Mouse (Mus musculus): ENCODE data around the gene Coa7.
"Not testable (repeated sequence)": the region's sequence is repeated elsewhere in the genome, so short reads cannot be mapped to it uniquely, and the experiment has no call there.

Gene Coa7

GRCm38 (mm10) chr4:108344631-108345083 lies 16.7 kb downstream of the Coa7 start:
- no peak for DNase-seq

GRCm38 (mm10) chr4:108345826-108346225 lies 17.9 kb downstream of the Coa7 start:
- DNase-seq = no peak

- no peak for DNase-seq
Measured at GRCm38 (mm10) chr4:108347111-108347510, 19.2 kb downstream of the Coa7 start.

- DNase-seq = no peak
Measured at GRCm38 (mm10) chr4:108348256-108348875, 20.4 kb downstream of the Coa7 start.

- no peak for DNase-seq
Measured at GRCm38 (mm10) chr4:108349064-108349463, 21.1 kb downstream of the Coa7 start.

GRCm38 (mm10) chr4:108349836-108350547 lies 22.1 kb downstream of the Coa7 start:
- no peak for DNase-seq

GRCm38 (mm10) chr4:108350819-108351218 lies 22.9 kb downstream of the Coa7 start:
- DNase-seq = peak; percentile 44 to 58

GRCm38 (mm10) chr4:108353591-108353990 lies 25.7 kb downstream of the Coa7 start:
- not testable (repeated sequence) for DNase-seq

- no peak for DNase-seq
Measured at GRCm38 (mm10) chr4:108357458-108357857, 29.5 kb downstream of the Coa7 start.

- DNase-seq = no peak
Measured at GRCm38 (mm10) chr4:108358498-108358897, 30.6 kb downstream of the Coa7 start.

GRCm38 (mm10) chr4:108360136-108361055 lies 32.5 kb downstream of the Coa7 start:
- DNase-seq = peak; percentile 92 to 94

GRCm38 (mm10) chr4:108362321-108363261 lies 34.7 kb downstream of the Coa7 start:
- peak; percentile 18 to 25 for DNase-seq

- DNase-seq = peak in 1 of 2 experiments; percentile 13
Measured at GRCm38 (mm10) chr4:108363355-108364110, 35.6 kb downstream of the Coa7 start.

- peak; percentile 41 to 59 for DNase-seq
Measured at GRCm38 (mm10) chr4:108364111-108364476, 36.2 kb downstream of the Coa7 start.

- DNase-seq = no peak
Measured at GRCm38 (mm10) chr4:108369254-108369653, 41.3 kb downstream of the Coa7 start.

GRCm38 (mm10) chr4:108370409-108370808 lies 42.5 kb downstream of the Coa7 start:
- no peak for DNase-seq

- no peak for DNase-seq
Measured at GRCm38 (mm10) chr4:108371421-108371820, 43.5 kb downstream of the Coa7 start.

GRCm38 (mm10) chr4:108372166-108372565 lies 44.2 kb downstream of the Coa7 start:
- DNase-seq = no peak

GRCm38 (mm10) chr4:108379476-108379875 lies 51.5 kb downstream of the Coa7 start:
- peak; percentile 73 to 75 for DNase-seq

- DNase-seq = no peak
Measured at GRCm38 (mm10) chr4:108380146-108380545, 52.2 kb downstream of the Coa7 start.

- DNase-seq = peak; percentile 47 to 62
Measured at GRCm38 (mm10) chr4:108383183-108383714, 55.3 kb downstream of the Coa7 start, which contains the start of gene Shisal2a. Shisal2a (minus strand) TSS chr4:108383349.

All from cerebellum, postnatal 10 days (tissue).